Comparison of ENCODE assay signal across 22 mouse cellular contexts in genomic region chr10:63063365-63063764, GRCm38 (mm10). TPM values are rescaled to one million over a fixed set of nuclear protein-coding genes. Genes with fewer than 3 reads are reported as not detected.
DNase-seq lines count a peak whose midpoint lies in the region; ATAC-seq lines count a peak whose summit lies in the region.
"Had no signal": no experiment of that assay in that cellular context is flagged by ENCODE, and none has a peak within 500 bp of the region (broad histone marks: within the 10 kb centered on the region; RNA-seq: fewer than 3 reads in every experiment).

No protein-coding gene starts in this region.

- H3K4me3 ChIP-seq in embryonic facial prominence, embryonic 14.5 days (ENCODE audit: low read depth, low read length): no peak overlapping the region
- no peak overlapping the region for H3K4me3 ChIP-seq in embryonic facial prominence, embryonic 10.5 days
- H3K4me3 ChIP-seq in kidney, embryonic 15.5 days (replicated peaks): no peak overlapping the region
- no peak overlapping the region for H3K4me3 ChIP-seq in midbrain, embryonic 11.5 days (ENCODE audit: low read depth, low read length)
- H3K4me3 ChIP-seq in midbrain, embryonic 16.5 days (ENCODE audit: low read depth, low read length): no peak overlapping the region
- peak overlapping the region; percentile 4 for H3K4me3 ChIP-seq in liver, embryonic 16.5 days (ENCODE audit: low read depth, low read length)
- H3K4me3 ChIP-seq: embryonic facial prominence, embryonic 12.5 days; gastrocnemius, adult 2 months; heart, embryonic 12.5 days; hindbrain, embryonic 10.5 days had no signal

- H3K9me3 ChIP-seq in embryonic facial prominence, embryonic 14.5 days (ENCODE audit: control insufficient read depth, low read length): no peaks in the 10 kb centered on the region
- H3K9me3 ChIP-seq in embryonic facial prominence, embryonic 10.5 days: no peaks in the 10 kb centered on the region
- H3K9me3 ChIP-seq in kidney, embryonic 15.5 days (replicated peaks): no peaks in the 10 kb centered on the region
- no peaks in the 10 kb centered on the region for H3K9me3 ChIP-seq in midbrain, embryonic 11.5 days (ENCODE audit: control insufficient read depth, low read length)
- H3K9me3 ChIP-seq in midbrain, embryonic 16.5 days (replicated peaks; ENCODE audit: control insufficient read depth, low read length, poor library complexity, severe bottlenecking): no peaks in the 10 kb centered on the region
- no peaks in the 10 kb centered on the region for H3K9me3 ChIP-seq in liver, embryonic 16.5 days (replicated peaks; ENCODE audit: control insufficient read depth, low read length)
- H3K9me3 ChIP-seq: embryonic facial prominence, embryonic 12.5 days; heart, embryonic 12.5 days; hindbrain, embryonic 10.5 days had no signal

- H3K36me3 ChIP-seq in embryonic facial prominence, embryonic 14.5 days (ENCODE audit: control insufficient read depth, insufficient read depth, low read length): no peaks in the 10 kb centered on the region
- no peaks in the 10 kb centered on the region for H3K36me3 ChIP-seq in embryonic facial prominence, embryonic 10.5 days (replicated peaks)
- no peaks in the 10 kb centered on the region for H3K36me3 ChIP-seq in kidney, embryonic 15.5 days
- no peaks in the 10 kb centered on the region for H3K36me3 ChIP-seq in midbrain, embryonic 11.5 days (ENCODE audit: control insufficient read depth, insufficient read depth, low read length)
- H3K36me3 ChIP-seq in midbrain, embryonic 16.5 days (ENCODE audit: control insufficient read depth, insufficient read depth, low read length): no peaks in the 10 kb centered on the region
- no peaks in the 10 kb centered on the region for H3K36me3 ChIP-seq in liver, embryonic 16.5 days (ENCODE audit: control insufficient read depth, insufficient read depth)
- H3K36me3 ChIP-seq: embryonic facial prominence, embryonic 12.5 days; heart, embryonic 12.5 days; hindbrain, embryonic 10.5 days had no signal

- 66% methylated on average over 6 of the region's 7 CpGs for WGBS in embryonic facial prominence, embryonic 14.5 days
- WGBS in embryonic facial prominence, embryonic 10.5 days: 77% methylated on average over 7 of the region's 7 CpGs
- WGBS in kidney, embryonic 15.5 days: 76% methylated on average over 7 of the region's 7 CpGs
- WGBS in midbrain, embryonic 11.5 days: 71% methylated on average over 7 of the region's 7 CpGs
- 68% methylated on average over 7 of the region's 7 CpGs for WGBS in midbrain, embryonic 16.5 days
- 62% methylated on average over 7 of the region's 7 CpGs for WGBS in liver, embryonic 16.5 days (ENCODE audit: insufficient replicate concordance)

- H3K27ac ChIP-seq in embryonic facial prominence, embryonic 14.5 days (replicated peaks; ENCODE audit: low read depth, low read length): no peak overlapping the region
- H3K27ac ChIP-seq in embryonic facial prominence, embryonic 10.5 days (replicated peaks): no peak overlapping the region
- H3K27ac ChIP-seq in kidney, embryonic 15.5 days: no peak overlapping the region
- H3K27ac ChIP-seq in midbrain, embryonic 11.5 days (ENCODE audit: low read depth, low read length): no peak overlapping the region
- H3K27ac ChIP-seq in midbrain, embryonic 16.5 days (ENCODE audit: low read length): no peak overlapping the region
- no peak overlapping the region for H3K27ac ChIP-seq in liver, embryonic 16.5 days (ENCODE audit: low read length)
- H3K27ac ChIP-seq: embryonic facial prominence, embryonic 12.5 days; gastrocnemius, adult 2 months; hindbrain, embryonic 10.5 days had no signal

- H3K4me1 ChIP-seq in embryonic facial prominence, embryonic 14.5 days (ENCODE audit: control insufficient read depth, insufficient read depth, low read length): no peaks in the 10 kb centered on the region
- H3K4me1 ChIP-seq in embryonic facial prominence, embryonic 10.5 days: 0 out of 2 replicates have a peak, but pooled peaks cover 2% of the 10 kb centered on the region
- H3K4me1 ChIP-seq in kidney, embryonic 15.5 days: peaks cover 9% of the 10 kb centered on the region
- H3K4me1 ChIP-seq in midbrain, embryonic 11.5 days (ENCODE audit: control insufficient read depth, insufficient read depth, low read length): no peaks in the 10 kb centered on the region
- H3K4me1 ChIP-seq in midbrain, embryonic 16.5 days (ENCODE audit: control insufficient read depth, insufficient read depth, low read length): no peaks in the 10 kb centered on the region
- no peaks in the 10 kb centered on the region for H3K4me1 ChIP-seq in liver, embryonic 16.5 days (ENCODE audit: control insufficient read depth, low read depth, low read length)
- H3K4me1 ChIP-seq: embryonic facial prominence, embryonic 12.5 days; heart, embryonic 12.5 days had no signal

- H3K9ac ChIP-seq in embryonic facial prominence, embryonic 14.5 days (ENCODE audit: low read depth, low read length): no peak overlapping the region
- no peak overlapping the region for H3K9ac ChIP-seq in kidney, embryonic 15.5 days
- no peak overlapping the region for H3K9ac ChIP-seq in midbrain, embryonic 11.5 days (ENCODE audit: low read length)
- H3K9ac ChIP-seq in midbrain, embryonic 16.5 days (ENCODE audit: low read depth, low read length): no peak overlapping the region
- H3K9ac ChIP-seq in liver, embryonic 16.5 days (ENCODE audit: low read depth, low read length): no peak overlapping the region
- H3K9ac ChIP-seq: embryonic facial prominence, embryonic 12.5 days; heart, embryonic 12.5 days had no signal

- no peaks in the 10 kb centered on the region for H3K27me3 ChIP-seq in embryonic facial prominence, embryonic 14.5 days (replicated peaks; ENCODE audit: control insufficient read depth, insufficient read depth, low read length)
- no peaks in the 10 kb centered on the region for H3K27me3 ChIP-seq in embryonic facial prominence, embryonic 10.5 days (replicated peaks; ENCODE audit: low read depth, poor library complexity, severe bottlenecking)
- no peaks in the 10 kb centered on the region for H3K27me3 ChIP-seq in kidney, embryonic 15.5 days
- no peaks in the 10 kb centered on the region for H3K27me3 ChIP-seq in midbrain, embryonic 11.5 days (ENCODE audit: control insufficient read depth, insufficient read depth, low read length)
- no peaks in the 10 kb centered on the region for H3K27me3 ChIP-seq in midbrain, embryonic 16.5 days (ENCODE audit: control insufficient read depth, insufficient read depth, low read depth, low read length)
- no peaks in the 10 kb centered on the region for H3K27me3 ChIP-seq in liver, embryonic 16.5 days (ENCODE audit: control insufficient read depth, insufficient read depth, low read depth, low read length)
- H3K27me3 ChIP-seq: embryonic facial prominence, embryonic 12.5 days had no signal

- no peak for DNase-seq in embryonic facial prominence, embryonic 14.5 days (ENCODE audit: low spot score)
- no peak for DNase-seq in embryonic facial prominence, embryonic 10.5 days (ENCODE audit: low spot score)
- no peak for DNase-seq in kidney, postnatal 10 days
- DNase-seq in midbrain, embryonic 11.5 days (ENCODE audit: low spot score, missing footprints): peak; percentile 65
- DNase-seq in yolk sac, embryonic 10.5 days (ENCODE audit: low spot score): no peak
- DNase-seq: adrenal gland, postnatal 10 days; B cell, adult 2 months; cerebellum, adult 11 months; cerebellum, adult 8-10 months; cerebellum, postnatal 14 days; embryo, embryonic 11 days; gastrocnemius, adult 2 months; gastrocnemius, postnatal 25 days had no signal

- peak; percentile 18; the same call in 1 of the 2 replicates for ATAC-seq in embryonic facial prominence, embryonic 14.5 days (ENCODE audit: low read depth)
- ATAC-seq in kidney, embryonic 15.5 days (replicated peaks; ENCODE audit: low FRiP score): 0 out of 2 replicates have a peak, but pooled peaks have one; percentile 30
- 0 out of 2 replicates have a peak, but pooled peaks have one; percentile 30 for ATAC-seq in midbrain, embryonic 11.5 days (ENCODE audit: low FRiP score)
- no peak for ATAC-seq in midbrain, embryonic 16.5 days
- ATAC-seq in liver, embryonic 16.5 days (ENCODE audit: low read depth): peak; percentile 40; the same call in 1 of the 2 replicates
- ATAC-seq: CD4-positive, CD25-positive, alpha-beta regulatory T cell, adult 4 months; forebrain, embryonic 14.5 days had no signal

- no peak overlapping the region for H3K4me2 ChIP-seq in embryonic facial prominence, embryonic 14.5 days (ENCODE audit: low read depth, low read length)
- no peak overlapping the region for H3K4me2 ChIP-seq in kidney, embryonic 15.5 days
- H3K4me2 ChIP-seq in midbrain, embryonic 11.5 days: no peak overlapping the region
- no peak overlapping the region for H3K4me2 ChIP-seq in midbrain, embryonic 16.5 days (ENCODE audit: low read length)
- H3K4me2 ChIP-seq in liver, embryonic 16.5 days (ENCODE audit: low read depth, low read length): 0 out of 2 replicates have a peak overlapping the region, but pooled peaks have one; percentile 19
- H3K4me2 ChIP-seq: embryonic facial prominence, embryonic 12.5 days; heart, embryonic 12.5 days had no signal

RNA-seq across cellular contexts. Expression of gene Pbld1, which starts 3.4 kb away (rescaled TPM):
- 0.56 and 0.58 TPM in 2 replicates for polyA plus RNA-seq in embryonic facial prominence, embryonic 14.5 days (2014; fragmentation: Nextera tagmentation; extraction: Ambion mirVana)
- polyA plus RNA-seq in embryonic facial prominence, embryonic 10.5 days (2016; fragmentation: Nextera tagmentation; extraction: Ambion mirVana): 2.0 and 2.3 TPM in 2 replicates
- polyA plus RNA-seq in kidney, embryonic 15.5 days (2015; fragmentation: Nextera tagmentation; extraction: Ambion mirVana): 6.8 and 6.9 TPM in 2 replicates
- polyA plus RNA-seq in midbrain, embryonic 11.5 days (2014; fragmentation: Nextera tagmentation; extraction: Ambion mirVana): 0.73 and 0.96 TPM in 2 replicates
- 0.50 TPM in 2 replicates for polyA plus RNA-seq in midbrain, embryonic 16.5 days (2015; fragmentation: Nextera tagmentation; extraction: Ambion mirVana)
- polyA plus RNA-seq in liver, embryonic 16.5 days (2015; fragmentation: Nextera tagmentation; extraction: Ambion mirVana): 36.6 and 48.3 TPM in 2 replicates

RNA-seq across cellular contexts. Expression of gene Atoh7, which starts 36.1 kb away (rescaled TPM):
- polyA plus RNA-seq in embryonic facial prominence, embryonic 14.5 days (2014; fragmentation: Nextera tagmentation; extraction: Ambion mirVana): 1.1 TPM in 1 of 2 replicates, not detected in the other
- polyA plus RNA-seq in embryonic facial prominence, embryonic 10.5 days (2016; fragmentation: Nextera tagmentation; extraction: Ambion mirVana): 0.26 and 0.29 TPM in 2 replicates
- 0.10 TPM in 1 of 2 replicates, not detected in the other for polyA plus RNA-seq in kidney, embryonic 15.5 days (2015; fragmentation: Nextera tagmentation; extraction: Ambion mirVana)
- polyA plus RNA-seq in midbrain, embryonic 11.5 days (2014; fragmentation: Nextera tagmentation; extraction: Ambion mirVana): 1.1 and 2.0 TPM in 2 replicates
- polyA plus RNA-seq in midbrain, embryonic 16.5 days (2015; fragmentation: Nextera tagmentation; extraction: Ambion mirVana): 2.3 and 2.6 TPM in 2 replicates
- polyA plus RNA-seq in liver, embryonic 16.5 days (2015; fragmentation: Nextera tagmentation; extraction: Ambion mirVana): not detected in 2 replicates
- polyA plus RNA-seq: CD4-positive, CD25-positive, alpha-beta regulatory T cell, adult 4 months; heart, embryonic 12.5 days; heart, embryonic 16.5 days had no signal

RNA-seq across cellular contexts. Expression of gene Pbld2, which starts 39.2 kb away (rescaled TPM):
- polyA plus RNA-seq in embryonic facial prominence, embryonic 14.5 days (2014; fragmentation: Nextera tagmentation; extraction: Ambion mirVana): 1.1 and 1.5 TPM in 2 replicates
- 0.75 and 1.1 TPM in 2 replicates for polyA plus RNA-seq in embryonic facial prominence, embryonic 10.5 days (2016; fragmentation: Nextera tagmentation; extraction: Ambion mirVana)
- 4.0 and 4.4 TPM in 2 replicates for polyA plus RNA-seq in kidney, embryonic 15.5 days (2015; fragmentation: Nextera tagmentation; extraction: Ambion mirVana)
- 0.76 and 1.7 TPM in 2 replicates for polyA plus RNA-seq in midbrain, embryonic 11.5 days (2014; fragmentation: Nextera tagmentation; extraction: Ambion mirVana)
- polyA plus RNA-seq in midbrain, embryonic 16.5 days (2015; fragmentation: Nextera tagmentation; extraction: Ambion mirVana): 0.77 and 0.80 TPM in 2 replicates
- 5.3 and 6.4 TPM in 2 replicates for polyA plus RNA-seq in liver, embryonic 16.5 days (2015; fragmentation: Nextera tagmentation; extraction: Ambion mirVana)

RNA-seq across cellular contexts. Expression of gene Hnrnph3, which starts 39.3 kb away (rescaled TPM):
- 51.8 and 56.4 TPM in 2 replicates for polyA plus RNA-seq in embryonic facial prominence, embryonic 14.5 days (2014; fragmentation: Nextera tagmentation; extraction: Ambion mirVana)
- 179 and 180 TPM in 2 replicates for polyA plus RNA-seq in embryonic facial prominence, embryonic 10.5 days (2016; fragmentation: Nextera tagmentation; extraction: Ambion mirVana)
- 124 and 125 TPM in 2 replicates for polyA plus RNA-seq in kidney, embryonic 15.5 days (2015; fragmentation: Nextera tagmentation; extraction: Ambion mirVana)
- 172 and 174 TPM in 2 replicates for polyA plus RNA-seq in midbrain, embryonic 11.5 days (2014; fragmentation: Nextera tagmentation; extraction: Ambion mirVana)
- 140 and 167 TPM in 2 replicates for polyA plus RNA-seq in midbrain, embryonic 16.5 days (2015; fragmentation: Nextera tagmentation; extraction: Ambion mirVana)
- polyA plus RNA-seq in liver, embryonic 16.5 days (2015; fragmentation: Nextera tagmentation; extraction: Ambion mirVana): 22.2 and 24.3 TPM in 2 replicates
